In genomic region chr9:114583812-114584182, GRCm38 (mm10) we compare ENCODE assay signal across 8 mouse cellular contexts. TPM values are rescaled to one million over a fixed set of nuclear protein-coding genes. Genes with fewer than 3 reads are reported as not detected.
DNase-seq lines count a peak whose midpoint lies in the region; ATAC-seq and TF ChIP-seq lines count a peak whose summit lies in the region.

No protein-coding gene starts in this region.

- H3K36me3 ChIP-seq in hindbrain, postnatal 0 days (ENCODE audit: insufficient read depth, low read length): peaks cover 10% of the 10 kb centered on the region; the same call in 1 of the 2 replicates

- H3K4me2 ChIP-seq in hindbrain, postnatal 0 days (ENCODE audit: low read depth, low read length): peak overlapping the region; percentile 55

- no peak overlapping the region for H3K9ac ChIP-seq in hindbrain, postnatal 0 days (replicated peaks; ENCODE audit: low read length)

- H3K27ac ChIP-seq in hindbrain, postnatal 0 days: no peak overlapping the region

- TF ChIP-seq CTCF in hindbrain, postnatal 0 days (IDR thresholded peaks at IDR 0.05; ENCODE audit: low read depth): peak; percentile 90

- H3K4me3 ChIP-seq in hindbrain, postnatal 0 days (ENCODE audit: low read length): peak overlapping the region; percentile 27

- peak; percentile 70 for ATAC-seq in hindbrain, postnatal 0 days
- ATAC-seq in megakaryocyte-erythroid progenitor cell, adult 5-6 weeks (replicated peaks; ENCODE audit: low FRiP score, low TSS enrichment, poor library complexity, severe bottlenecking): peak; percentile 11; the same call in 1 of the 2 replicates

- DNase-seq in adrenal gland, adult (ENCODE audit: inconsistent age in 2 of 2, low spot score in 1 of 2): peak; percentile 71 to 85
- DNase-seq in cerebellum, postnatal 25 days: peak; percentile 67 to 79
- DNase-seq in gastrocnemius, postnatal 10 days: peak; percentile 80
- DNase-seq in hindbrain, postnatal 0 days (ENCODE audit: low spot score): peak; percentile 80
- DNase-seq in left cerebral cortex, postnatal 36 days (ENCODE audit: low spot score in 2 of 2): peak; percentile 44 to 49
- peak; percentile 73 for DNase-seq in right cerebral cortex, postnatal 4 days
- no peak for DNase-seq in natural killer cell, adult 2 months (ENCODE audit: low spot score in 2 of 2)

- 1% methylated on average over 23 of the region's 23 CpGs for WGBS in hindbrain, postnatal 0 days

- intact Hi-C loops in left cerebral cortex, postnatal 36 days (cut with DNase I): loop anchor here (5.0 kb wide), 1 partner anchor 166 kb away; no protein-coding TSS in a partner anchor

- no peaks in the 10 kb centered on the region for H3K27me3 ChIP-seq in hindbrain, postnatal 0 days (ENCODE audit: insufficient read depth, low read length)

- H3K4me1 ChIP-seq in hindbrain, postnatal 0 days (ENCODE audit: insufficient read depth, low read length): no peaks in the 10 kb centered on the region

- no peaks in the 10 kb centered on the region for H3K9me3 ChIP-seq in hindbrain, postnatal 0 days (ENCODE audit: low read length)

RNA-seq across cellular contexts. Expression of gene Trim71, which starts 19.6 kb away (rescaled TPM):
- under 1 TPM in 1 of 2 experiments, not detected in 1; 0.02 TPM for total RNA-seq in gastrocnemius, postnatal 10 days (2021)
- 0.10 and 0.25 TPM in 2 replicates for total RNA-seq in hindbrain, postnatal 0 days (2014; rRNA removed)
- polyA plus RNA-seq in hindbrain, postnatal 0 days (2015; fragmentation: Nextera tagmentation; extraction: Ambion mirVana): 0.20 and 0.24 TPM in 2 replicates
- under 1 TPM; 0.77 to 0.94 TPM for total RNA-seq in left cerebral cortex, postnatal 36 days (2021)
- total RNA-seq in megakaryocyte-erythroid progenitor cell, adult 5-6 weeks (2014; fragmentation: Nextera tagmentation): not detected in 2 replicates
- total RNA-seq in megakaryocyte-erythroid progenitor cell, adult 5-6 weeks (2017): not detected in 2 replicates

RNA-seq across cellular contexts. Expression of gene Cnot10, which starts 56.2 kb away (rescaled TPM):
- 10 to 100 TPM; 18.8 to 22.9 TPM for total RNA-seq in gastrocnemius, postnatal 10 days (2021)
- total RNA-seq in hindbrain, postnatal 0 days (2014; rRNA removed): 29.6 and 34.2 TPM in 2 replicates
- 45.3 and 48.0 TPM in 2 replicates for polyA plus RNA-seq in hindbrain, postnatal 0 days (2015; fragmentation: Nextera tagmentation; extraction: Ambion mirVana)
- total RNA-seq in left cerebral cortex, postnatal 36 days (2021): 10 to 100 TPM; 38.2 to 51.7 TPM
- total RNA-seq in megakaryocyte-erythroid progenitor cell, adult 5-6 weeks (2014; fragmentation: Nextera tagmentation): 44.6 and 44.7 TPM in 2 replicates
- total RNA-seq in megakaryocyte-erythroid progenitor cell, adult 5-6 weeks (2017): 65.3 and 68.0 TPM in 2 replicates

Comparison
In these comparisons a context has a peak if more than half of its experiments do, and no peak if none do; other contexts are left out.
1. DNase-seq: peak in adrenal gland, adult (2 of 2), cerebellum, postnatal 25 days (2 of 2), gastrocnemius, postnatal 10 days (single experiment), hindbrain, postnatal 0 days (single experiment), left cerebral cortex, postnatal 36 days (2 of 2) and right cerebral cortex, postnatal 4 days (single experiment); none in natural killer cell, adult 2 months (0 of 2).